In genomic region chr1:134817120-134817519, GRCm38 (mm10) we compare ENCODE assay signal across 12 mouse cellular contexts.
A peak's percentile ranks its signal among the peaks of the same experiment; 100 is the strongest.
DNase-seq lines count a peak whose midpoint lies in the region; ATAC-seq and TF ChIP-seq lines count a peak whose summit lies in the region.
"Had no signal": no experiment of that assay in that cellular context is flagged by ENCODE, and none has a peak within 500 bp of the region (broad histone marks: within the 10 kb centered on the region; RNA-seq: fewer than 3 reads in every experiment).

No protein-coding gene starts in this region.

- TF ChIP-seq CTCF in heart, adult 2 months (IDR thresholded peaks at IDR 0.05), result no peak
- TF ChIP-seq CTCF in liver, postnatal 0 days (IDR thresholded peaks at IDR 0.05; ENCODE audit: low read depth), result no peak

- no peaks in the 10 kb centered on the region for H3K79me2 ChIP-seq in heart, adult 2 months (replicated peaks; ENCODE audit: control insufficient read depth, insufficient read depth, low read length)

- 86% methylated on average over 1 of the region's 1 CpGs for WGBS in heart, adult 2 months
- WGBS in intestine, embryonic 16.5 days, result 91% methylated on average over 1 of the region's 1 CpGs
- WGBS in intestine, embryonic 15.5 days, result 87% methylated on average over 1 of the region's 1 CpGs
- WGBS in embryonic facial prominence, embryonic 15.5 days, result 94% methylated on average over 1 of the region's 1 CpGs
- 82% methylated on average over 1 of the region's 1 CpGs for WGBS in liver, postnatal 0 days (ENCODE audit: insufficient replicate concordance)
- 98% methylated on average over 1 of the region's 1 CpGs for WGBS in midbrain, embryonic 13.5 days

- H3K36me3 ChIP-seq in heart, adult 2 months (ENCODE audit: control insufficient read depth, insufficient read depth, low read length), result peaks cover 8% of the 10 kb centered on the region
- no peaks in the 10 kb centered on the region for H3K36me3 ChIP-seq in intestine, embryonic 16.5 days (ENCODE audit: control insufficient read depth, insufficient read depth, low read length)
- H3K36me3 ChIP-seq in intestine, embryonic 15.5 days, result no peaks in the 10 kb centered on the region
- H3K36me3 ChIP-seq in embryonic facial prominence, embryonic 15.5 days, result no peaks in the 10 kb centered on the region
- no peaks in the 10 kb centered on the region for H3K36me3 ChIP-seq in liver, postnatal 0 days (replicated peaks; ENCODE audit: insufficient read depth, low read length)
- H3K36me3 ChIP-seq in midbrain, embryonic 13.5 days, result no peaks in the 10 kb centered on the region
- H3K36me3 ChIP-seq: midbrain, embryonic 12.5 days had no signal

- no peak overlapping the region for H3K4me2 ChIP-seq in intestine, embryonic 16.5 days (ENCODE audit: low read depth, low read length)
- no peak overlapping the region for H3K4me2 ChIP-seq in intestine, embryonic 15.5 days (replicated peaks)
- H3K4me2 ChIP-seq in embryonic facial prominence, embryonic 15.5 days (replicated peaks), result no peak overlapping the region
- 0 out of 2 replicates have a peak overlapping the region, but pooled peaks have one; percentile 13 for H3K4me2 ChIP-seq in liver, postnatal 0 days (ENCODE audit: low read depth, low read length)
- H3K4me2 ChIP-seq in midbrain, embryonic 13.5 days (replicated peaks), result no peak overlapping the region
- H3K4me2 ChIP-seq: hindbrain, embryonic 12.5 days; midbrain, embryonic 12.5 days had no signal

- intact Hi-C loops in heart, adult 2 months (cut with DNase I), result no loop called here
- intact Hi-C loops in heart, postnatal 36 days (cut with DNase I), result no loop called here

- TF ChIP-seq POLR2A in heart, adult 2 months (IDR thresholded peaks at IDR 0.05; ENCODE audit: insufficient read depth, low read depth, low read length), result no peak

- TF ChIP-seq EP300 in heart, adult 2 months (IDR thresholded peaks at IDR 0.05; ENCODE audit: insufficient read depth, low read depth, low read length), result no peak
- TF ChIP-seq EP300 in liver, postnatal 0 days (IDR thresholded peaks at IDR 0.05; ENCODE audit: low read depth), result peak; percentile 77

- no peak for DNase-seq in heart, adult 2 months
- DNase-seq in heart, postnatal 36 days, result no peak
- no peak for DNase-seq in liver, postnatal 0 days
- DNase-seq in ovary, postnatal 36 days (ENCODE audit: low spot score), result no peak
- DNase-seq: cerebellum, adult 11-12 months; thymus, postnatal 36 days had no signal

- H3K9ac ChIP-seq in heart, adult 2 months (ENCODE audit: low read depth, low read length), result no peak overlapping the region
- no peak overlapping the region for H3K9ac ChIP-seq in intestine, embryonic 16.5 days (ENCODE audit: low read depth, low read length)
- H3K9ac ChIP-seq in intestine, embryonic 15.5 days, result no peak overlapping the region
- no peak overlapping the region for H3K9ac ChIP-seq in embryonic facial prominence, embryonic 15.5 days
- no peak overlapping the region for H3K9ac ChIP-seq in liver, postnatal 0 days (replicated peaks)
- no peak overlapping the region for H3K9ac ChIP-seq in midbrain, embryonic 13.5 days (replicated peaks)
- H3K9ac ChIP-seq: hindbrain, embryonic 12.5 days; midbrain, embryonic 12.5 days had no signal

- no peak overlapping the region for H3K4me3 ChIP-seq in heart, adult 2 months
- no peak overlapping the region for H3K4me3 ChIP-seq in intestine, embryonic 16.5 days (ENCODE audit: low read length)
- H3K4me3 ChIP-seq in intestine, embryonic 15.5 days (replicated peaks), result no peak overlapping the region
- H3K4me3 ChIP-seq in embryonic facial prominence, embryonic 15.5 days (replicated peaks), result no peak overlapping the region
- no peak overlapping the region for H3K4me3 ChIP-seq in liver, postnatal 0 days (ENCODE audit: low read depth, low read length)
- H3K4me3 ChIP-seq in midbrain, embryonic 13.5 days (replicated peaks), result no peak overlapping the region
- H3K4me3 ChIP-seq: hindbrain, embryonic 12.5 days; midbrain, embryonic 12.5 days had no signal

- no peak for ATAC-seq in intestine, embryonic 16.5 days
- no peak for ATAC-seq in intestine, embryonic 15.5 days
- ATAC-seq in embryonic facial prominence, embryonic 15.5 days (ENCODE audit: insufficient number of reproducible peaks, low FRiP score, low TSS enrichment, low read depth), result no peak
- peak; percentile 53 for ATAC-seq in liver, postnatal 0 days
- ATAC-seq in midbrain, embryonic 13.5 days, result no peak

- peak overlapping the region; percentile 64 for H3K27ac ChIP-seq in heart, adult 2 months
- peak overlapping the region; percentile 54; the same call in 1 of the 2 replicates for H3K27ac ChIP-seq in intestine, embryonic 16.5 days (ENCODE audit: low read length)
- H3K27ac ChIP-seq in intestine, embryonic 15.5 days, result no peak overlapping the region; the same call in 1 of the 2 replicates
- H3K27ac ChIP-seq in embryonic facial prominence, embryonic 15.5 days (replicated peaks), result peak overlapping the region; percentile 77
- H3K27ac ChIP-seq in liver, postnatal 0 days (ENCODE audit: low read depth), result peak overlapping the region; percentile 29; the same call in 1 of the 2 replicates
- no peak overlapping the region for H3K27ac ChIP-seq in midbrain, embryonic 13.5 days
- H3K27ac ChIP-seq: hindbrain, embryonic 12.5 days; midbrain, embryonic 12.5 days had no signal

- H3K4me1 ChIP-seq in heart, adult 2 months (ENCODE audit: control insufficient read depth, insufficient read depth, low read length), result peaks cover 5% of the 10 kb centered on the region; the same call in 1 of the 2 replicates
- no peaks in the 10 kb centered on the region; the same call in 1 of the 2 replicates for H3K4me1 ChIP-seq in intestine, embryonic 16.5 days (ENCODE audit: control insufficient read depth, insufficient read depth, low read length)
- H3K4me1 ChIP-seq in intestine, embryonic 15.5 days (replicated peaks), result peaks cover 9% of the 10 kb centered on the region; the same call in 1 of the 2 replicates
- H3K4me1 ChIP-seq in embryonic facial prominence, embryonic 15.5 days, result peaks cover 16% of the 10 kb centered on the region
- peaks cover 12% of the 10 kb centered on the region for H3K4me1 ChIP-seq in liver, postnatal 0 days (ENCODE audit: insufficient read depth)
- no peaks in the 10 kb centered on the region for H3K4me1 ChIP-seq in midbrain, embryonic 13.5 days (replicated peaks)
- H3K4me1 ChIP-seq: midbrain, embryonic 12.5 days had no signal

- no peaks in the 10 kb centered on the region for H3K9me3 ChIP-seq in intestine, embryonic 16.5 days (ENCODE audit: control insufficient read depth, low read length)
- H3K9me3 ChIP-seq in intestine, embryonic 15.5 days, result no peaks in the 10 kb centered on the region
- no peaks in the 10 kb centered on the region for H3K9me3 ChIP-seq in embryonic facial prominence, embryonic 15.5 days (replicated peaks)
- no peaks in the 10 kb centered on the region for H3K9me3 ChIP-seq in liver, postnatal 0 days (ENCODE audit: low read length)
- no peaks in the 10 kb centered on the region for H3K9me3 ChIP-seq in midbrain, embryonic 13.5 days
- H3K9me3 ChIP-seq: hindbrain, embryonic 12.5 days; midbrain, embryonic 12.5 days had no signal

- no peaks in the 10 kb centered on the region for H3K27me3 ChIP-seq in heart, adult 2 months (ENCODE audit: control insufficient read depth, insufficient read depth, low read length)
- H3K27me3 ChIP-seq in intestine, embryonic 16.5 days (replicated peaks; ENCODE audit: control insufficient read depth, insufficient read depth, low read length), result no peaks in the 10 kb centered on the region
- no peaks in the 10 kb centered on the region for H3K27me3 ChIP-seq in intestine, embryonic 15.5 days (replicated peaks)
- no peaks in the 10 kb centered on the region for H3K27me3 ChIP-seq in embryonic facial prominence, embryonic 15.5 days
- no peaks in the 10 kb centered on the region for H3K27me3 ChIP-seq in liver, postnatal 0 days (ENCODE audit: insufficient read depth, low read length)
- H3K27me3 ChIP-seq in midbrain, embryonic 13.5 days, result no peaks in the 10 kb centered on the region
- H3K27me3 ChIP-seq: hindbrain, embryonic 12.5 days; midbrain, embryonic 12.5 days had no signal

Comparison
In these comparisons a context has a peak if more than half of its experiments do, and no peak if none do; other contexts are left out.
1. H3K27ac ChIP-seq: peak in heart, adult 2 months (single experiment), intestine, embryonic 16.5 days (single experiment), embryonic facial prominence, embryonic 15.5 days (single experiment) and liver, postnatal 0 days (single experiment); none in intestine, embryonic 15.5 days (single experiment) and midbrain, embryonic 13.5 days (single experiment).